Mouse (Mus musculus): ENCODE data around the gene Nudt12. TPM values are rescaled to one million over a fixed set of nuclear protein-coding genes. Genes with fewer than 3 reads are reported as not detected.

Nudt12 gene
- polyA plus RNA-seq, 1 experiment from 2014 or later: 3.9 TPM

DNA sequence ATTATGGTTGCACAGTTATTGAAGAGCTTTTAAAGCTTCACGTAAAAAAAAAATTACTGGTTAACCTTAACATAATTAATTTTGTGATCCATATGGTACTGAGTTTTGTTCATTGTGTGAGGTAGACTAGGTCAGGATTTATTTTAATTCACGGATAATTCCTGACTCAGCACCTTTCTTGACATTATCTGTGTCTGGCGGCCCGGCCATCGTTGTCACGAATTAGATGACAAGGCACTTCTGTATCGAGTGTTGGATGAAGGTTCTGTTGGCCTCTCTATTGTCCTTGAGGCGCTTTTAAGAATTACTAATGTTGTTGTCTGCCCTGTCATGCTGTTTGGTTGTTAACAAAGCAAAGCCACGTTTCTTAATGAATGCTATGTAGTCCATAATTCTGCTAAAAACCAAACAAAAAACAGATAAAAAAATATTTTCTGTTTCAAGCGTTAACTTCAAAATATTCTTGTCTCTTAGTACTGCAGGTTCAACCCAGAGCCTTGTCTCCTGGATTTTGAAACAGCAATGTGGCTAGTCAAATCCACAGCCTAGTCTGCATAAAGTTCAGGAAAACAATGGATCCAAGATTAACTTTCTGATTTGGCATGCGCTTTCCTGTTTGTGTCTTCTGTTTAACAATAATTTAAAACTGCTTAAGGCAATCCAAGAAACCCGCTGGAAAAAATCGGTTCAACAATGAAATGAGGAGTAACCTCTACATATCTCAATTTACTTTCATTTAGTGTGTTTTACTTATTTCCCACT is 1.4 kb downstream of the Nudt12 start:
- ATAC-seq: no peak
- no peak overlapping the region for H3K4me3 ChIP-seq (replicated peaks; ENCODE audit: low read length)
- H3K27ac ChIP-seq (ENCODE audit: low read length): no peak overlapping the region
- no peaks in the 10 kb centered on the region for H3K27me3 ChIP-seq (replicated peaks; ENCODE audit: control insufficient read depth, insufficient read depth, low read length)
- WGBS: 53% methylated on average over 13 of the region's 13 CpGs
- H3K4me1 ChIP-seq (replicated peaks; ENCODE audit: control insufficient read depth, insufficient read depth, low read length): peaks cover 4% of the 10 kb centered on the region; the same call in 1 of the 2 replicates
- no peak overlapping the region for H3K4me2 ChIP-seq (ENCODE audit: low read length)
- H3K36me3 ChIP-seq (ENCODE audit: control insufficient read depth, insufficient read depth): no peaks in the 10 kb centered on the region
- no peaks in the 10 kb centered on the region for H3K9me3 ChIP-seq (ENCODE audit: control insufficient read depth, low read length)
- no peak overlapping the region for H3K9ac ChIP-seq (replicated peaks; ENCODE audit: low read depth, low read length)

GRCm38 (mm10) chr17:58991275-58991674 is 21.9 kb downstream of the Nudt12 start, which contains the start of gene Pdzph1:
Pdzph1 (minus strand) TSS chr17:58991375.
- 76% methylated on average over 6 of the region's 6 CpGs for WGBS
- no peak for ATAC-seq

GRCm38 (mm10) chr17:58973237-58973636 is 39.9 kb downstream of the Nudt12 start:
- Histone ChIP-seq H3K36me3 (ENCODE audit: control insufficient read depth, insufficient read depth) (no peaks in the 10 kb centered on the region), H3K4me3 (replicated peaks; ENCODE audit: low read length) (no peak overlapping the region), H3K4me2 (ENCODE audit: low read length) (no peak overlapping the region), H3K4me1 (replicated peaks; ENCODE audit: control insufficient read depth, insufficient read depth, low read length) (no peaks in the 10 kb centered on the region), H3K9ac (replicated peaks; ENCODE audit: low read depth, low read length) (no peak overlapping the region), H3K9me3 (ENCODE audit: control insufficient read depth, low read length) (no peaks in the 10 kb centered on the region), H3K27ac (ENCODE audit: low read length) (no peak overlapping the region), H3K27me3 (replicated peaks; ENCODE audit: control insufficient read depth, insufficient read depth, low read length) (no peaks in the 10 kb centered on the region)
- WGBS: 47% methylated on average over 5 of the region's 5 CpGs
- no peak for ATAC-seq

More at GRCm38 (mm10) chr17:58991275-58991674, 21.9 kb downstream of the Nudt12 start, which contains the start of gene Pdzph1:
- Histone ChIP-seq H3K9me3 (ENCODE audit: control insufficient read depth, low read length) (no peaks in the 10 kb centered on the region), H3K4me3 (replicated peaks; ENCODE audit: low read length) (no peak within 1 kb of the TSS), H3K27ac (ENCODE audit: low read length) (no peak within 1 kb of the TSS), H3K4me2 (ENCODE audit: low read length) (no peak within 1 kb of the TSS), H3K36me3 (ENCODE audit: control insufficient read depth, insufficient read depth) (no peaks in the 10 kb centered on the region), H3K27me3 (replicated peaks; ENCODE audit: control insufficient read depth, insufficient read depth, low read length) (no peaks in the 10 kb centered on the region), H3K4me1 (replicated peaks; ENCODE audit: control insufficient read depth, insufficient read depth, low read length) (no peaks in the 10 kb centered on the region), H3K9ac (replicated peaks; ENCODE audit: low read depth, low read length) (no peak within 1 kb of the TSS)

DNA sequence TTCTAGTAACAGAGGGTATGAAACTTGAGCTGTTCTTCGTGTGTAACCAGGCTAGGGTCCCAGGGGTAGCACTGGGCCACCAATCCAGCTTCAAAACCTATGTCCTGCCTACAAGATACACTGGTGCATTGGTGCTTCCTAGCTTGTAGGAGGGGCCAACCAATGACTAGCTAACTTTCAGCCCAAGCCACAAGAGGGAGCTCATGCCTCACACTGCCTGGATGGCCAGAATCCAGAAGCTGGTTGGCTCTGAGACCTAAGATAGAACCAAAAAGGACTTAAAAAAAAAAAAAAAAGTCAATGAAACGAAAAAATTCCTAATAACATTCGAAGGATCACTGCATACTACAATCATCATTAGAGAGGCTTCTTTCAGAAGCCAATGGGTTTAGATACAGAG is 53.3 kb downstream of the Nudt12 start:
- no peaks in the 10 kb centered on the region for H3K4me1 ChIP-seq (replicated peaks; ENCODE audit: control insufficient read depth, insufficient read depth, low read length)
- H3K4me3 ChIP-seq (replicated peaks; ENCODE audit: low read length): no peak overlapping the region
- H3K9ac ChIP-seq (replicated peaks; ENCODE audit: low read depth, low read length): no peak overlapping the region
- no peak overlapping the region for H3K4me2 ChIP-seq (ENCODE audit: low read length)
- no peak for ATAC-seq
- no peaks in the 10 kb centered on the region for H3K36me3 ChIP-seq (ENCODE audit: control insufficient read depth, insufficient read depth)
- no peaks in the 10 kb centered on the region for H3K27me3 ChIP-seq (replicated peaks; ENCODE audit: control insufficient read depth, insufficient read depth, low read length)
- WGBS: 37% methylated on average over 3 of the region's 3 CpGs
- no peak overlapping the region for H3K27ac ChIP-seq (ENCODE audit: low read length)
- H3K9me3 ChIP-seq (ENCODE audit: control insufficient read depth, low read length): no peaks in the 10 kb centered on the region

DNA sequence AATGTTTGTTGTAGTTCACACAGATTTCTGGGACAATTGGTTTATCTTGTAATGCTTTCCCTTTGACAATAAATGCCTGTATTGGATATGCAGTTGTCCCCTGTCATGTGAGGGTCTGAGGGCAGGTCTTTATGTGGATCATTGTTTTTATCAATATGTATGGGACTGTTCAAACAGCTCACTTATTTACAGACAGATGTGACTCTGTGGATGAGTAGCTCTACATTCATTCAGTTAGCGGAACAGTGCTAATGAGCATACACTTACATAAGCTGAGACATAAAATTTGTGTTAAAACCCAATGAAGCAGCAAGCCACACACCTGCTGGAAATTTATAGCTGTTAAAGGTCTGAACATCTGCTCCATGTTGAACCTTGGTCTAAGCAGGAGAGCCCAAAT is 56.1 kb downstream of the Nudt12 start:
- Histone ChIP-seq H3K9ac (replicated peaks; ENCODE audit: low read depth, low read length) (no peak overlapping the region), H3K4me1 (replicated peaks; ENCODE audit: control insufficient read depth, insufficient read depth, low read length) (no peaks in the 10 kb centered on the region)
- WGBS: 71% methylated on average over 1 of the region's 1 CpGs

More for the DNA sequence above, 56.1 kb downstream of the Nudt12 start:
- Histone ChIP-seq H3K9me3 (ENCODE audit: control insufficient read depth, low read length) (no peaks in the 10 kb centered on the region), H3K36me3 (ENCODE audit: control insufficient read depth, insufficient read depth) (no peaks in the 10 kb centered on the region), H3K4me2 (ENCODE audit: low read length) (no peak overlapping the region), H3K4me3 (replicated peaks; ENCODE audit: low read length) (no peak overlapping the region), H3K27ac (ENCODE audit: low read length) (no peak overlapping the region), H3K27me3 (replicated peaks; ENCODE audit: control insufficient read depth, insufficient read depth, low read length) (no peaks in the 10 kb centered on the region)
- no peak for ATAC-seq

Other genes with a start within 250 kb of the Nudt12 start
- 5.5 and 6.5 TPM in 2 replicates for gene Pdzph1, start 22.0 kb downstream of the Nudt12 start, polyA plus RNA-seq (2015; fragmentation: Nextera tagmentation; extraction: Ambion mirVana)

Data from forebrain, embryonic 16.5 days (tissue).